Mouse (Mus musculus): Measurements from ENCODE around the gene Atg9a. TPM values are rescaled to one million over a fixed set of nuclear protein-coding genes. Genes with fewer than 3 reads are reported as not detected.
A peak's percentile ranks its signal among the peaks of the same experiment; 100 is the strongest.

The Atg9a gene
- total RNA-seq, 2 experiments from 2014 or later: 134 to 137 TPM

DNA sequence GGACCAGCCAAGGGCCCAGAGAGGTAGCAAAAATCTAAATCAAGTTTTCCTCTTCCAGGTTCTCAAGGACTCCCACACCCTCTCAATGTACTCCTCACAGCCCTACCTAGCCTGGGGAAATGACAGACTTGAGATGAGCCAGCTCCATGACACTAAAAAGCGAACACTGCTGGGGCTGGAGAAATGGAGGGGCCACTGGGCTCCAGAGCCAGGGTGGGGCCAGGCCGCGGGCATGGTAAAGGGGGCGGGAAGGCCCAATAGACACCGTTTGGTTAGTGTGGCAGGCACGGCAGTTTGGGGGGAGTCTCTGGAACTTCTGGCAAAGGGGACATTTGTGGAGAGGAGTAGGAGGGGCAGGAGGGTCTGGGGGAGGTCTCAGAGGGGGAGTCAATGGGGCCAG is 55.7 kb downstream of the Atg9a start:
- DNase-seq (ENCODE audit: low spot score in 2 of 2): no peak
- intact Hi-C loops (cut with DNase I): no loop called here

DNA sequence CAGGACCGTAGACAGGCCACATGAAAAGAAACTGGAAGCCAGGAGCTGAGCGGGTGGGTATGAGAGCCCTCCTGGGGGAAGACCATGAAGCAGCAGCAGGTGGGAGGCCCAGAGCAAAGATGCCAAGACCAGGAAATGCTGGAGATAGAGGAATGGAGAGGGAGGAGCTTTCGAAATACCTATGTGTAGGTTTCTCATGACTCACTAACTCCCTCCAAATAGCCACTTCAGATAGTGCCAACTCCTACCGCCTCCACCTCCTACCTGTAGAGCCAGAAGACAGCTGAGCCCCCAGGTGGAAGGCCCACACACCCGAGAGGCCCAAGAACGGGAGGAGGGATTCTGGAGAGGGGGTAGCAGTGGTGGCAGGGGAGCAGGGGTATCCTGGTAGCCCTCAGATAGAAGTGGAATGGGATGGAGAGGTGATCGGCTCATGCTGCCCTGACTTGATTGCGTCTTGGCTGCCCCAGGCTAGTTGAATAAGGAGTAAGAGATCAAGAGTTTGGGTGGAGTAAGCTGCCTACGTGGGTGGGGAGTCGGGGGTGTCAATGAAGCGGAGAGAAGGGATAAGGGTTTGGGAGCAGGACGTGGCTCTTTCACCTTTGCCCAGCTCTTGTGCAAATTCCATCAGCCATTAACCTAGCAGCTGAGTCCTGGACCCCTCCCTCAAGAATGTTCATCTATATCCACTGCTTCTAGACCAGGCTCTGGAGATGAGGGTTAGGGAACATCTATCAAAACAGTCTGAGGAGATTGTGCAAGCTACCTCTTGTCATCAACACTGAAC is 58.4 kb downstream of the Atg9a start, which contains the start of gene Slc23a3:
TSS of gene Slc23a3 (minus strand) at position 470 of the 787 bp plus-strand sequence.
- peak in 1 of 2 experiments; percentile 48 for DNase-seq (ENCODE audit: low spot score in 2 of 2)
- intact Hi-C loops (cut with DNase I): no loop called here

Small RNAs within 50 kb of the gene (microRNA-seq; reads per million reads assigned to microRNA genes)
- 0 reads per million in 2 experiments for gene Gm27943

Other genes starting within 250 kb of the Atg9a start
- under 1 TPM; 0.21 to 0.41 TPM for gene Ihh, start 240.5 kb downstream of the Atg9a start, total RNA-seq (2021)
- gene Nhej1, start 67.0 kb downstream of the Atg9a start, total RNA-seq (2021): 1 to 10 TPM; 2.7 to 3.0 TPM
- gene Slc23a3, start 58.3 kb downstream of the Atg9a start, total RNA-seq (2021): 1 to 10 TPM; 1.3 to 1.9 TPM
- gene Cnppd1, start 49.5 kb downstream of the Atg9a start, total RNA-seq (2021): 10 to 100 TPM; 32.6 to 34.0 TPM
- gene Retreg2, start 49.4 kb downstream of the Atg9a start, total RNA-seq (2021): 100 to 1,000 TPM; 190 to 200 TPM
- 10 to 100 TPM; 23.6 to 24.1 TPM for gene Zfand2b, start 23.6 kb downstream of the Atg9a start, total RNA-seq (2021)
- gene Abcb6, start 11.8 kb downstream of the Atg9a start, total RNA-seq (2021): 10 to 100 TPM; 22.5 to 24.8 TPM
- gene Ankzf1, start within 50 bp of the Atg9a start, total RNA-seq (2021): 10 to 100 TPM; 21.9 to 27.8 TPM
- 10 to 100 TPM; 14.3 to 15.4 TPM for gene Glb1l, start 18.6 kb upstream of the Atg9a start, total RNA-seq (2021)
- gene Stk16, start 18.6 kb upstream of the Atg9a start, total RNA-seq (2021): 10 to 100 TPM; 92.2 to 94.4 TPM
- gene Tuba4a, start 27.7 kb upstream of the Atg9a start, total RNA-seq (2021): 100 to 1,000 TPM; 682 to 699 TPM
- not detected for gene A630095N17Rik, start 39.9 kb upstream of the Atg9a start, total RNA-seq (2021)
- gene Dnajb2, start 44.2 kb upstream of the Atg9a start, total RNA-seq (2021): 10 to 100 TPM; 86.2 to 91.0 TPM
- 100 to 1,000 TPM; 491 to 494 TPM for gene Ptprn, start 72.3 kb upstream of the Atg9a start, total RNA-seq (2021)
- 100 to 1,000 TPM; 115 to 126 TPM for gene Resp18, start 86.2 kb upstream of the Atg9a start, total RNA-seq (2021)
- gene Dnpep, start 125.8 kb upstream of the Atg9a start, total RNA-seq (2021): 10 to 100 TPM; 48.9 to 52.5 TPM
- gene Des, start 168.1 kb upstream of the Atg9a start, total RNA-seq (2021): 1 to 10 TPM in 1 of 2 experiments, under 1 TPM in 1; 0.99 to 1.1 TPM
- gene Speg, start 183.1 kb upstream of the Atg9a start, total RNA-seq (2021): 100 to 1,000 TPM; 192 to 208 TPM
- gene Gmppa, start 243.7 kb upstream of the Atg9a start, total RNA-seq (2021): 10 to 100 TPM; 58.8 to 61.0 TPM

Measured in left cerebral cortex, postnatal 25 days (tissue).